Mouse (Mus musculus): ENCODE measurements around the gene Ccn2.
"Not testable (repeated sequence)": the region's sequence is repeated elsewhere in the genome, so short reads cannot be mapped to it uniquely, and the experiment has no call there.

The Ccn2 gene

GRCm38 (mm10) chr10:24603035-24603434, 7.8 kb downstream of the Ccn2 start:
- DNase-seq (ENCODE audit: low spot score in 2 of 2) = no peak

GRCm38 (mm10) chr10:24603727-24604126, 8.5 kb downstream of the Ccn2 start:
- no peak for DNase-seq (ENCODE audit: low spot score in 2 of 2)

GRCm38 (mm10) chr10:24609146-24609545, 13.9 kb downstream of the Ccn2 start:
- no peak for DNase-seq (ENCODE audit: low spot score in 2 of 2)

GRCm38 (mm10) chr10:24609766-24610165, 14.5 kb downstream of the Ccn2 start:
- DNase-seq (ENCODE audit: low spot score in 2 of 2) = no peak

GRCm38 (mm10) chr10:24614726-24615125, 19.5 kb downstream of the Ccn2 start:
- DNase-seq (ENCODE audit: low spot score in 2 of 2) = no peak

GRCm38 (mm10) chr10:24615799-24616198, 20.6 kb downstream of the Ccn2 start:
- no peak for DNase-seq (ENCODE audit: low spot score in 2 of 2)

GRCm38 (mm10) chr10:24616572-24616971, 21.3 kb downstream of the Ccn2 start:
- not testable (repeated sequence) for DNase-seq (ENCODE audit: low spot score in 2 of 2)

GRCm38 (mm10) chr10:24621572-24621971, 26.3 kb downstream of the Ccn2 start:
- peak; percentile 61 to 73 for DNase-seq (ENCODE audit: low spot score in 2 of 2)

GRCm38 (mm10) chr10:24622586-24622985, 27.3 kb downstream of the Ccn2 start:
- peak; percentile 69 to 89 for DNase-seq (ENCODE audit: low spot score in 2 of 2)

GRCm38 (mm10) chr10:24625060-24625701, 29.9 kb downstream of the Ccn2 start:
- DNase-seq (ENCODE audit: low spot score in 2 of 2) = peak; percentile 65 to 86

- no peak for DNase-seq (ENCODE audit: low spot score in 2 of 2)
These were observed 32.0 kb downstream of the Ccn2 start for GRCm38 (mm10) chr10:24627262-24627661.

- DNase-seq (ENCODE audit: low spot score in 2 of 2) = no peak
These were observed 33.2 kb downstream of the Ccn2 start for GRCm38 (mm10) chr10:24628466-24628865.

- DNase-seq (ENCODE audit: low spot score in 2 of 2) = no peak
These were observed 34.0 kb downstream of the Ccn2 start for GRCm38 (mm10) chr10:24629086-24629720.

GRCm38 (mm10) chr10:24630469-24631081, 35.3 kb downstream of the Ccn2 start:
- DNase-seq (ENCODE audit: low spot score in 2 of 2) = peak; percentile 59 to 82

GRCm38 (mm10) chr10:24631122-24631521, 35.9 kb downstream of the Ccn2 start:
- DNase-seq (ENCODE audit: low spot score in 2 of 2) = no peak

- DNase-seq (ENCODE audit: low spot score in 2 of 2) = no peak
These were observed 39.0 kb downstream of the Ccn2 start for GRCm38 (mm10) chr10:24634288-24634687.

- DNase-seq (ENCODE audit: low spot score in 2 of 2) = peak in 1 of 2 experiments; percentile 35
These were observed 40.1 kb downstream of the Ccn2 start for GRCm38 (mm10) chr10:24635331-24635815.

- peak in 1 of 2 experiments; percentile 25 for DNase-seq (ENCODE audit: low spot score in 2 of 2)
These were observed 40.6 kb downstream of the Ccn2 start for GRCm38 (mm10) chr10:24635884-24636283.

- DNase-seq (ENCODE audit: low spot score in 2 of 2) = no peak
These were observed 41.7 kb downstream of the Ccn2 start for GRCm38 (mm10) chr10:24636986-24637385.

- DNase-seq (ENCODE audit: low spot score in 2 of 2) = no peak
These were observed 43.2 kb downstream of the Ccn2 start for GRCm38 (mm10) chr10:24638306-24639070.

GRCm38 (mm10) chr10:24639596-24639995, 44.4 kb downstream of the Ccn2 start:
- DNase-seq (ENCODE audit: low spot score in 2 of 2) = no peak

Data from spleen, postnatal 10 days (tissue).